Comparison of ENCODE assay signal across 20 mouse cellular contexts in the genomic region with DNA sequence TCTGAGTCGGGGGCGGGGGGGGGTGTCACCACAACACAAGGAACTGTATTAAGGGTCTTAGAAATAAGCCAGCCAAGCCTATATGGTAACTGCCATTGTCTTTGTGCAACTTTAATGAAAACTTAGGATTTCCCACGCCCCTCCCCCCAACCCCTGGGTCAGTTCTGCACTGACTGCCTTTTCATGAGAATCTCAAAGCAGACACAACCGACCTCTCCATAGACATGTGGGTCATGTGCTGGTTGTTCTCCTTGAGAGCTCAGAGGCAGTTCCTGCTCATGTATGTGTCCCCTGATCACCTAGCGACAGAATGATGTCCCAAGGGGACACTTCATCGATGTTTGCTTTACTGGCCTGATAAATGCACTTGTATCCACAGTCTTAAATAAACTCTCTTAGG. TPM values are rescaled to one million over a fixed set of nuclear protein-coding genes. Genes with fewer than 3 reads are reported as not detected.
DNase-seq lines count a peak whose midpoint lies in the region; ATAC-seq lines count a peak whose summit lies in the region.
"Had no signal": no experiment of that assay in that cellular context is flagged by ENCODE, and none has a peak within 500 bp of the region (broad histone marks: within the 10 kb centered on the region; RNA-seq: fewer than 3 reads in every experiment).

No protein-coding gene starts in this region.

- H3K27ac ChIP-seq in midbrain, embryonic 11.5 days (ENCODE audit: low read depth, low read length): no peak overlapping the region
- H3K27ac ChIP-seq in midbrain, embryonic 14.5 days (replicated peaks; ENCODE audit: low read depth, low read length): no peak overlapping the region

- H3K4me2 ChIP-seq in midbrain, embryonic 11.5 days: no peak overlapping the region
- no peak overlapping the region for H3K4me2 ChIP-seq in midbrain, embryonic 14.5 days (ENCODE audit: low read length)

- 87% methylated on average over 6 of the region's 6 CpGs for WGBS in midbrain, embryonic 11.5 days
- WGBS in midbrain, embryonic 14.5 days: 85% methylated on average over 6 of the region's 6 CpGs

- no peaks in the 10 kb centered on the region for H3K27me3 ChIP-seq in midbrain, embryonic 11.5 days (ENCODE audit: control insufficient read depth, insufficient read depth, low read length)
- H3K27me3 ChIP-seq in midbrain, embryonic 14.5 days (ENCODE audit: control insufficient read depth, insufficient read depth, low read length): no peaks in the 10 kb centered on the region
- H3K27me3 ChIP-seq: CH12.LX, Patski had no signal

- no peaks in the 10 kb centered on the region for H3K4me1 ChIP-seq in midbrain, embryonic 11.5 days (ENCODE audit: control insufficient read depth, insufficient read depth, low read length)
- H3K4me1 ChIP-seq in midbrain, embryonic 14.5 days (ENCODE audit: control insufficient read depth, insufficient read depth, low read length): no peaks in the 10 kb centered on the region

- no peak overlapping the region for H3K9ac ChIP-seq in midbrain, embryonic 11.5 days (ENCODE audit: low read length)
- no peak overlapping the region for H3K9ac ChIP-seq in midbrain, embryonic 14.5 days (replicated peaks; ENCODE audit: low read length)

- no peak for ATAC-seq in midbrain, embryonic 11.5 days (ENCODE audit: low FRiP score)
- no peak for ATAC-seq in midbrain, embryonic 14.5 days (ENCODE audit: low FRiP score, low TSS enrichment)
- ATAC-seq: activated CD4-positive, CD25-positive, alpha-beta regulatory T cell, adult 4 months; CD4-positive, CD25-positive, alpha-beta regulatory T cell, adult 4 months; Patski had no signal

- no peaks in the 10 kb centered on the region for H3K36me3 ChIP-seq in midbrain, embryonic 11.5 days (ENCODE audit: control insufficient read depth, insufficient read depth, low read length)
- H3K36me3 ChIP-seq in midbrain, embryonic 14.5 days (ENCODE audit: control insufficient read depth, insufficient read depth, low read length): no peaks in the 10 kb centered on the region
- H3K36me3 ChIP-seq: G1E had no signal

- no peak overlapping the region for H3K4me3 ChIP-seq in midbrain, embryonic 11.5 days (ENCODE audit: low read depth, low read length)
- H3K4me3 ChIP-seq in midbrain, embryonic 14.5 days (replicated peaks; ENCODE audit: low read depth, low read length): no peak overlapping the region

- DNase-seq in heart, adult 11 months: peak; percentile 57
- DNase-seq in heart, postnatal 4 days: no peak
- DNase-seq in midbrain, embryonic 11.5 days (ENCODE audit: low spot score, missing footprints): peak; percentile 79
- no peak for DNase-seq in midbrain, embryonic 14.5 days
- DNase-seq: adrenal gland, adult 2 months; adrenal gland, adult 8-10 months; adrenal gland, postnatal 10 days; adrenal gland, postnatal 14 days; adrenal gland, postnatal 25 days; adrenal gland, postnatal 36 days; B cell, adult 2 months; cerebellum, adult 11 months; cerebellum, adult 11-12 months; cerebellum, adult 18-20 months had no signal

- no peaks in the 10 kb centered on the region for H3K9me3 ChIP-seq in midbrain, embryonic 11.5 days (ENCODE audit: control insufficient read depth, low read length)
- H3K9me3 ChIP-seq in midbrain, embryonic 14.5 days (ENCODE audit: control insufficient read depth, low read length): no peaks in the 10 kb centered on the region

RNA-seq across cellular contexts. Expression of a gene that starts 27.6 kb away (rescaled TPM):
- 10 to 100 TPM; 53.5 to 56.8 TPM for total RNA-seq in heart, postnatal 4 days (2021)
- polyA plus RNA-seq in midbrain, embryonic 11.5 days (2014; fragmentation: Nextera tagmentation; extraction: Ambion mirVana): 87.2 and 103 TPM in 2 replicates
- polyA plus RNA-seq in midbrain, embryonic 14.5 days (2014; fragmentation: Nextera tagmentation; extraction: Ambion mirVana): 13.8 and 24.2 TPM in 2 replicates
- total RNA-seq: CH12.LX, G1E, MEL had no signal
- polyA plus RNA-seq: activated CD4-positive, CD25-positive, alpha-beta regulatory T cell, adult 4 months; CD4-positive, CD25-positive, alpha-beta regulatory T cell, adult 4 months; G1E had no signal

Comparison
In these comparisons a context has a peak if more than half of its experiments do, and no peak if none do; other contexts are left out.
1. DNase-seq: peak in heart, adult 11 months (single experiment) and midbrain, embryonic 11.5 days (single experiment); none in heart, postnatal 4 days (single experiment) and midbrain, embryonic 14.5 days (single experiment).